20 mouse cellular contexts compared by ENCODE assay signal in genomic region chr1:35961923-35962322, GRCm38 (mm10).
DNase-seq lines count a peak whose midpoint lies in the region; ATAC-seq and TF ChIP-seq lines count a peak whose summit lies in the region.
"Had no signal": no experiment of that assay in that cellular context is flagged by ENCODE, and none has a peak within 500 bp of the region (broad histone marks: within the 10 kb centered on the region; RNA-seq: fewer than 3 reads in every experiment).

No protein-coding gene starts in this region.

- POLR2A ChIA-PET in Patski (lab: Charles Lee): no interaction called here

- peak; percentile 46 for DNase-seq in embryonic facial prominence, embryonic 14.5 days (ENCODE audit: low spot score)
- no peak for DNase-seq in embryonic facial prominence, embryonic 10.5 days (ENCODE audit: low spot score)
- no peak for DNase-seq in lung, adult 2 months
- peak; percentile 43 for DNase-seq in 3T3-L1 (ENCODE audit: low read depth, low spot score)
- peak; percentile 41 for DNase-seq in Patski (ENCODE audit: low read depth, low spot score)
- DNase-seq in forebrain, embryonic 14.5 days (ENCODE audit: low spot score): no peak
- DNase-seq in neural tube, embryonic 10.5 days (ENCODE audit: extremely low spot score, low spot score): no peak
- DNase-seq: adrenal gland, adult 2 months; adrenal gland, postnatal 25 days; cerebellum, adult 18-20 months; cerebellum, adult 9-11 months; cerebellum, postnatal 36 days; forebrain, postnatal 0 days; gastrocnemius, postnatal 14 days; heart, adult 2 months; heart, postnatal 36 days had no signal

- no peak overlapping the region for H3K4me2 ChIP-seq in embryonic facial prominence, embryonic 14.5 days (ENCODE audit: low read depth, low read length)
- no peak overlapping the region for H3K4me2 ChIP-seq in lung, embryonic 16.5 days (ENCODE audit: low read depth, low read length)
- no peak overlapping the region for H3K4me2 ChIP-seq in forebrain, embryonic 14.5 days (ENCODE audit: low read length)
- H3K4me2 ChIP-seq: forebrain, embryonic 12.5 days; heart, embryonic 13.5 days; hindbrain, embryonic 15.5 days had no signal

- no peak overlapping the region for H3K4me3 ChIP-seq in embryonic facial prominence, embryonic 14.5 days (ENCODE audit: low read depth, low read length)
- no peak overlapping the region for H3K4me3 ChIP-seq in embryonic facial prominence, embryonic 10.5 days
- H3K4me3 ChIP-seq in lung, embryonic 16.5 days (ENCODE audit: low read length): no peak overlapping the region
- no peak overlapping the region for H3K4me3 ChIP-seq in lung, adult 2 months (replicated peaks; ENCODE audit: extremely low read depth, low read depth, low read length)
- no peak overlapping the region for H3K4me3 ChIP-seq in forebrain, embryonic 14.5 days (ENCODE audit: low read depth, low read length)
- H3K4me3 ChIP-seq: forebrain, embryonic 12.5 days; heart, adult 2 months; heart, embryonic 13.5 days; hindbrain, embryonic 15.5 days had no signal

- TF ChIP-seq CTCF in lung, adult 2 months (IDR thresholded peaks at IDR 0.05; ENCODE audit: insufficient read depth, low read length): no peak
- no peak for TF ChIP-seq CTCF in Patski (IDR thresholded peaks at IDR 0.05)

- H3K36me3 ChIP-seq in embryonic facial prominence, embryonic 14.5 days (ENCODE audit: control insufficient read depth, insufficient read depth, low read length): no peaks in the 10 kb centered on the region
- H3K36me3 ChIP-seq in embryonic facial prominence, embryonic 10.5 days (replicated peaks): no peaks in the 10 kb centered on the region
- no peaks in the 10 kb centered on the region for H3K36me3 ChIP-seq in lung, embryonic 16.5 days (ENCODE audit: control insufficient read depth, insufficient read depth, low read length)
- no peaks in the 10 kb centered on the region for H3K36me3 ChIP-seq in forebrain, embryonic 14.5 days (ENCODE audit: control insufficient read depth, insufficient read depth, low read length)
- H3K36me3 ChIP-seq: forebrain, embryonic 12.5 days; heart, embryonic 13.5 days; hindbrain, embryonic 15.5 days had no signal

- no peak overlapping the region for H3K9ac ChIP-seq in embryonic facial prominence, embryonic 14.5 days (ENCODE audit: low read depth, low read length)
- no peak overlapping the region for H3K9ac ChIP-seq in lung, embryonic 16.5 days (ENCODE audit: low read length)
- no peak overlapping the region for H3K9ac ChIP-seq in forebrain, embryonic 14.5 days (ENCODE audit: low read length)
- H3K9ac ChIP-seq: forebrain, embryonic 12.5 days; forebrain, postnatal 0 days; heart, embryonic 13.5 days; hindbrain, embryonic 15.5 days had no signal

- H3K27ac ChIP-seq in embryonic facial prominence, embryonic 14.5 days (replicated peaks; ENCODE audit: low read depth, low read length): no peak overlapping the region
- H3K27ac ChIP-seq in embryonic facial prominence, embryonic 10.5 days (replicated peaks): no peak overlapping the region
- H3K27ac ChIP-seq in lung, embryonic 16.5 days (ENCODE audit: low read length): no peak overlapping the region
- H3K27ac ChIP-seq in forebrain, embryonic 14.5 days (ENCODE audit: low read depth, low read length): no peak overlapping the region
- H3K27ac ChIP-seq: forebrain, embryonic 12.5 days; heart, adult 2 months; heart, embryonic 13.5 days; hindbrain, embryonic 15.5 days had no signal

- 51% methylated on average over 6 of the region's 6 CpGs for WGBS in embryonic facial prominence, embryonic 14.5 days
- 85% methylated on average over 6 of the region's 6 CpGs for WGBS in embryonic facial prominence, embryonic 10.5 days
- WGBS in lung, embryonic 16.5 days: 58% methylated on average over 6 of the region's 6 CpGs
- WGBS in lung, adult 2 months: 72% methylated on average over 6 of the region's 6 CpGs
- WGBS in forebrain, embryonic 14.5 days: 83% methylated on average over 6 of the region's 6 CpGs

- 0 out of 2 replicates have a peak, but pooled peaks have one; percentile 37 for ATAC-seq in embryonic facial prominence, embryonic 14.5 days (ENCODE audit: low read depth)
- ATAC-seq in lung, embryonic 16.5 days (ENCODE audit: low read depth): peak; percentile 34; the same call in 1 of the 2 replicates
- ATAC-seq in Patski: peak; percentile 84
- no peak for ATAC-seq in forebrain, embryonic 14.5 days
- ATAC-seq: forebrain, postnatal 0 days had no signal

- H3K4me1 ChIP-seq in embryonic facial prominence, embryonic 14.5 days (ENCODE audit: control insufficient read depth, insufficient read depth, low read length): no peaks in the 10 kb centered on the region
- peaks cover 11% of the 10 kb centered on the region for H3K4me1 ChIP-seq in embryonic facial prominence, embryonic 10.5 days
- no peaks in the 10 kb centered on the region for H3K4me1 ChIP-seq in lung, embryonic 16.5 days (replicated peaks; ENCODE audit: control insufficient read depth, insufficient read depth, low read length)
- H3K4me1 ChIP-seq in lung, adult 2 months (ENCODE audit: control insufficient read depth, insufficient read depth, low read length): no peaks in the 10 kb centered on the region
- H3K4me1 ChIP-seq in forebrain, embryonic 14.5 days (ENCODE audit: control insufficient read depth, insufficient read depth, low read length): no peaks in the 10 kb centered on the region

- TF ChIP-seq POLR2A in lung, adult 2 months (IDR thresholded peaks at IDR 0.05; ENCODE audit: borderline replicate concordance, extremely low read depth, low read depth, low read length): no peak

- in situ Hi-C loops in Patski (cut with MboI; ENCODE audit: low pct_unique_long_range_greater_than_20kb): no loop called here

- H3K9me3 ChIP-seq in embryonic facial prominence, embryonic 14.5 days (ENCODE audit: control insufficient read depth, low read length): peaks cover 5% of the 10 kb centered on the region; the same call in 1 of the 2 replicates
- peaks cover 6% of the 10 kb centered on the region for H3K9me3 ChIP-seq in embryonic facial prominence, embryonic 10.5 days
- H3K9me3 ChIP-seq in lung, embryonic 16.5 days (ENCODE audit: control insufficient read depth, low read length): 0 out of 2 replicates have a peak, but pooled peaks cover 6% of the 10 kb centered on the region
- H3K9me3 ChIP-seq in forebrain, embryonic 14.5 days (replicated peaks; ENCODE audit: control insufficient read depth, low read length): no peaks in the 10 kb centered on the region

- CTCF ChIA-PET in Patski (lab: Charles Lee): interaction anchor here (1.5 kb wide), 1 partner anchor 10 kb away, joined by 3 read pairs; no protein-coding TSS in a partner anchor

- H3K27me3 ChIP-seq in embryonic facial prominence, embryonic 14.5 days (replicated peaks; ENCODE audit: control insufficient read depth, insufficient read depth, low read length): no peaks in the 10 kb centered on the region
- H3K27me3 ChIP-seq in embryonic facial prominence, embryonic 10.5 days (replicated peaks; ENCODE audit: low read depth, poor library complexity, severe bottlenecking): no peaks in the 10 kb centered on the region
- no peaks in the 10 kb centered on the region for H3K27me3 ChIP-seq in lung, embryonic 16.5 days (ENCODE audit: control insufficient read depth, insufficient read depth, low read depth, low read length)
- H3K27me3 ChIP-seq in Patski: no peaks in the 10 kb centered on the region
- H3K27me3 ChIP-seq in forebrain, embryonic 14.5 days (replicated peaks; ENCODE audit: control insufficient read depth, insufficient read depth, low read length): no peaks in the 10 kb centered on the region
- H3K27me3 ChIP-seq: forebrain, embryonic 12.5 days; heart, embryonic 13.5 days; hindbrain, embryonic 15.5 days had no signal

Comparison
In these comparisons a context has a peak if more than half of its experiments do, and no peak if none do; other contexts are left out.
1. DNase-seq: peak in embryonic facial prominence, embryonic 14.5 days (single experiment), 3T3-L1 (single experiment) and Patski (single experiment); none in embryonic facial prominence, embryonic 10.5 days (single experiment), lung, adult 2 months (single experiment), forebrain, embryonic 14.5 days (single experiment) and neural tube, embryonic 10.5 days (single experiment).